In genomic region chr2:154373961-154374632, GRCm38 (mm10) we compare ENCODE assay signal across 8 mouse cellular contexts. TPM values are rescaled to one million over a fixed set of nuclear protein-coding genes. Genes with fewer than 3 reads are reported as not detected.
DNase-seq lines count a peak whose midpoint lies in the region; ATAC-seq and TF ChIP-seq lines count a peak whose summit lies in the region.

No protein-coding gene starts in this region.

- no peaks in the 10 kb centered on the region for H3K27me3 ChIP-seq in Patski
- H3K27me3 ChIP-seq in heart, embryonic 16.5 days (ENCODE audit: control insufficient read depth, insufficient read depth, low read length), result no peaks in the 10 kb centered on the region
- H3K27me3 ChIP-seq in limb, embryonic 14.5 days (ENCODE audit: control insufficient read depth, insufficient read depth, low read length), result no peaks in the 10 kb centered on the region

- CTCF ChIA-PET in Patski (lab: Charles Lee), result interaction anchor here (0.7 to 1.5 kb wide), 5 partner anchors 11 to 23 kb away, joined by 3 to 11 read pairs (median 3); no protein-coding TSS in a partner anchor

- TF ChIP-seq CTCF in Patski (IDR thresholded peaks at IDR 0.05), result peak; percentile 86

- 59% methylated on average over 6 of the region's 6 CpGs for WGBS in heart, embryonic 16.5 days
- 57% methylated on average over 6 of the region's 6 CpGs for WGBS in limb, embryonic 14.5 days

- TF ChIP-seq POLR2A in limb, embryonic 14.5 days (IDR thresholded peaks at IDR 0.05; ENCODE audit: borderline replicate concordance, extremely low read depth, insufficient read depth, insufficient read length), result no peak

- in situ Hi-C loops in Patski (cut with MboI; ENCODE audit: low pct_unique_long_range_greater_than_20kb), result loop anchor here (5.0 kb wide), 1 partner anchor 162 kb away; no protein-coding TSS in a partner anchor

- no peak overlapping the region for H3K4me2 ChIP-seq in heart, embryonic 16.5 days (ENCODE audit: low read depth, low read length)
- no peak overlapping the region for H3K4me2 ChIP-seq in limb, embryonic 14.5 days (replicated peaks; ENCODE audit: low read depth, low read length, severe bottlenecking)

- POLR2A ChIA-PET in Patski (lab: Charles Lee), result interaction anchor here (1.3 kb wide), 1 partner anchor 16 kb away, joined by 3 read pairs; no protein-coding TSS in a partner anchor

- H3K9me3 ChIP-seq in heart, embryonic 16.5 days (replicated peaks; ENCODE audit: control insufficient read depth, low read length), result no peaks in the 10 kb centered on the region
- H3K9me3 ChIP-seq in limb, embryonic 14.5 days (ENCODE audit: control insufficient read depth, low read length), result no peaks in the 10 kb centered on the region

- H3K36me3 ChIP-seq in heart, embryonic 16.5 days (ENCODE audit: control insufficient read depth, insufficient read depth), result peaks cover 9% of the 10 kb centered on the region; the same call in 1 of the 2 replicates
- H3K36me3 ChIP-seq in limb, embryonic 14.5 days (ENCODE audit: control insufficient read depth, insufficient read depth, low read length), result peaks cover 5% of the 10 kb centered on the region

- 0 out of 2 replicates have a peak overlapping the region, but pooled peaks have one; percentile 26 for H3K9ac ChIP-seq in heart, embryonic 16.5 days (ENCODE audit: low read length)
- H3K9ac ChIP-seq in limb, embryonic 14.5 days (ENCODE audit: low read depth, low read length, severe bottlenecking), result no peak overlapping the region

- H3K27ac ChIP-seq in heart, embryonic 16.5 days (ENCODE audit: low read length), result peak overlapping the region; percentile 89
- H3K27ac ChIP-seq in limb, embryonic 14.5 days (replicated peaks; ENCODE audit: low read depth, low read length), result no peak overlapping the region

- peaks cover 14% of the 10 kb centered on the region for H3K4me1 ChIP-seq in heart, embryonic 16.5 days (ENCODE audit: control insufficient read depth, insufficient read depth, low read length)
- no peaks in the 10 kb centered on the region for H3K4me1 ChIP-seq in limb, embryonic 14.5 days (ENCODE audit: control insufficient read depth, insufficient read depth, low read length)

- ATAC-seq in Patski, result no peak
- no peak for ATAC-seq in heart, embryonic 16.5 days (replicated peaks; ENCODE audit: extremely low read depth, insufficient read depth, low FRiP score)
- no peak for ATAC-seq in limb, embryonic 14.5 days (ENCODE audit: low FRiP score, low read depth)

- DNase-seq in left cerebral cortex, adult 18-20 months (ENCODE audit: low spot score in 2 of 2), result peak; percentile 68 to 73
- no peak for DNase-seq in left cerebral cortex, adult 8-10 months (ENCODE audit: low spot score in 2 of 2)
- no peak for DNase-seq in Patski (ENCODE audit: low read depth, low spot score)
- peak; percentile 75 to 88 for DNase-seq in cerebellum, postnatal 14 days
- peak; percentile 76 for DNase-seq in limb, embryonic 14.5 days (ENCODE audit: low spot score)
- DNase-seq in retina, postnatal 1 day, result peak; percentile 77
- DNase-seq in Muller cell, postnatal 12 days (ENCODE audit: inconsistent ontology term), result no peak

- no peak overlapping the region for H3K4me3 ChIP-seq in heart, embryonic 16.5 days (ENCODE audit: low read length)
- no peak overlapping the region for H3K4me3 ChIP-seq in limb, embryonic 14.5 days (replicated peaks; ENCODE audit: low read length)

RNA-seq across cellular contexts. Expression of gene Cdk5rap1, which starts 1.3 kb away (rescaled TPM):
- total RNA-seq in left cerebral cortex, adult 18-20 months (2021), result 10 to 100 TPM; 13.7 to 17.8 TPM
- total RNA-seq in left cerebral cortex, adult 8-10 months (2022), result 10 to 100 TPM; 11.9 to 18.9 (median 15.1) TPM
- polyA plus RNA-seq in Patski (2021), result 18.1 TPM
- polyA plus RNA-seq in heart, embryonic 16.5 days (2015; fragmentation: Nextera tagmentation; extraction: Ambion mirVana), result 15.4 and 20.0 TPM in 2 replicates
- polyA plus RNA-seq in limb, embryonic 14.5 days (2012; rRNA removed), result 16.6 and 20.0 TPM in 2 replicates
- polyA plus RNA-seq in limb, embryonic 14.5 days (2014; fragmentation: Nextera tagmentation; extraction: Ambion mirVana), result 9.0 and 13.0 TPM in 2 replicates

RNA-seq across cellular contexts. Expression of gene Snta1, which starts 33.8 kb away (rescaled TPM):
- total RNA-seq in left cerebral cortex, adult 18-20 months (2021), result 10 to 100 TPM; 34.4 to 36.6 TPM
- total RNA-seq in left cerebral cortex, adult 8-10 months (2022), result 10 to 100 TPM; 30.9 to 34.4 (median 32.2) TPM
- 30.2 TPM for polyA plus RNA-seq in Patski (2021)
- polyA plus RNA-seq in heart, embryonic 16.5 days (2015; fragmentation: Nextera tagmentation; extraction: Ambion mirVana), result 57.8 and 61.8 TPM in 2 replicates
- polyA plus RNA-seq in limb, embryonic 14.5 days (2012; rRNA removed), result 11.0 and 14.9 TPM in 2 replicates
- 5.0 and 5.2 TPM in 2 replicates for polyA plus RNA-seq in limb, embryonic 14.5 days (2014; fragmentation: Nextera tagmentation; extraction: Ambion mirVana)

Comparison
In these comparisons a context has a peak if more than half of its experiments do, and no peak if none do; other contexts are left out.
1. DNase-seq: peak in left cerebral cortex, adult 18-20 months (2 of 2), cerebellum, postnatal 14 days (2 of 2), limb, embryonic 14.5 days (single experiment) and retina, postnatal 1 day (single experiment); none in left cerebral cortex, adult 8-10 months (0 of 2), Patski (single experiment) and Muller cell, postnatal 12 days (single experiment).